Mouse (Mus musculus) layer of hippocampus, postnatal 14 days (tissue): ENCODE data around the gene Slc5a7. TPM values are rescaled to one million over a fixed set of nuclear protein-coding genes. Genes with fewer than 3 reads are reported as not detected.
A peak's percentile ranks its signal among the peaks of the same experiment; 100 is the strongest.

ENCODE experiments used
- DNase-seq, 2 experiments: peaks; one replicate each; pipeline ENCODE4 v3.0.0; 2021 to 2022; ENCODE audit warnings: low spot score in 2 of 2, mixed read lengths in 1 of 2
- long read RNA-seq, 2 experiments: library from polyadenylated mRNA; stranded (forward); transcript quantifications; one replicate each; pipeline ENCODE4 v2.0.0; 2021
- total RNA-seq, 2 experiments: library from RNA; stranded (reverse); gene quantifications; 2 replicates each; pipeline ENCODE4 v1.2.3; 2021

The Slc5a7 gene
- total RNA-seq: 1 to 10 TPM in 1 of 2 experiments, under 1 TPM in 1; 0.81 to 1.0 TPM
- long read RNA-seq, experiment 1: 0 reads
- long read RNA-seq, experiment 2, partial matches to known transcripts: 2 of 3 reads
- long read RNA-seq, experiment 2, other reads (novel, unspliced or antisense): 1 of 3 reads

DNA sequence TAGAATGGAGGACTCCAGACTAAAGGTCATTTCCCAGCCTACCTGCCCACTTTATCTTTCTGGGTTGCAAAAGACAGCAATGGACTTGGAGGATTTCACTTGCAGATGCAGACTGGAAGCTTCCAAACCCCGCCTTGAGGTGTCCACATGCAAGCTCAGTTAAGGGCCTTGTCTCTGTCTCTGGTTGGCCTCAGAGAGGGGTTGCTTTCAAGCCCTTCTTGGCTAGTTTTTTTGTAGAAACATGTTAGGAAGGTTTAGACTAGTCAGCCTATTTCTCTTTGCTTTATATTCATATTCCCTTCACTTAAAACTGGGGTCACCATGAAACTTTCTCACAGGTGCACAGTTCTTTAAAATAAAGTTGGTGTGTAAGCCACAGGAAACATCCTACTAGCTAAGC, at the start of gene Slc5a7:
Gene Slc5a7, minus strand, starts transcription at position 101 of the 400 bp plus-strand sequence.
- no peak for DNase-seq

DNA sequence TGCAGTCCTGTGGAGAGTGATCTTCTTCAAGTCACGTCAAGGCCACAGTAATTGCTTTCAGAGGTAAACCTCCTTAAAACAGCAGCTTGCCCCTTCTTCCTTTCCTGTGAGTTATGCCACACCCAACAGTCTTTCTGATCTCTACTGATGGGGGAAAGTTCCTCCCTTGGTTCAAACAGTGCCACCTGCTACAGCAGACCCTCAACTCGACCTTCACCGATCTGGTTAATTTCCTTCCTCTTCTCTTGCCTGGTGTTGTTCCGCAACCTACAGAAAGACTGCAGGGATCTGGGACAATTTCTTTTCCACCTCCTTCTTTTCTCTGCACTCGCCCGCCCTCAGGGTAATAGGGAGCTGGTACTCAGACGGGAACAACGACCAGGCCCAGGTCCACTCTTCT, 48.8 kb upstream of the Slc5a7 start:
- DNase-seq: no peak

DNA sequence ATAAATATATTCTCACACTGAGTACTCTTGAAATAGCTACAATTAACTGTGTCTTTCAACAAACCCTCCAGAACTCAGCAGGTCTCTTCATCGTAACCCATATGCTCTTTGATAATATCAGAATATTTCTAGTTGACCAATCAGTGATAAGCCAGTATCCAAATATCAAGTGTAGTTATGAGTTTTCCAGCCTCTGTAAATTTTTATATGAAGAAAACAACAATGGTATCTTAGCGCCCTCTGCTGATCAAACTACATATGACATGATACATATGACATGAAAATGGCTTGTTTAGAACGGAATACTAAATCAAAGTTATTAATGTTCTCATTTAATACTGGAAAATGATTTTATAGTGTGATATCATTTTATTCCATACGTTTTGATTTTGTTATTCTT, 44.6 kb upstream of the Slc5a7 start:
- DNase-seq: peak in 1 of 2 experiments; percentile 50

DNA sequence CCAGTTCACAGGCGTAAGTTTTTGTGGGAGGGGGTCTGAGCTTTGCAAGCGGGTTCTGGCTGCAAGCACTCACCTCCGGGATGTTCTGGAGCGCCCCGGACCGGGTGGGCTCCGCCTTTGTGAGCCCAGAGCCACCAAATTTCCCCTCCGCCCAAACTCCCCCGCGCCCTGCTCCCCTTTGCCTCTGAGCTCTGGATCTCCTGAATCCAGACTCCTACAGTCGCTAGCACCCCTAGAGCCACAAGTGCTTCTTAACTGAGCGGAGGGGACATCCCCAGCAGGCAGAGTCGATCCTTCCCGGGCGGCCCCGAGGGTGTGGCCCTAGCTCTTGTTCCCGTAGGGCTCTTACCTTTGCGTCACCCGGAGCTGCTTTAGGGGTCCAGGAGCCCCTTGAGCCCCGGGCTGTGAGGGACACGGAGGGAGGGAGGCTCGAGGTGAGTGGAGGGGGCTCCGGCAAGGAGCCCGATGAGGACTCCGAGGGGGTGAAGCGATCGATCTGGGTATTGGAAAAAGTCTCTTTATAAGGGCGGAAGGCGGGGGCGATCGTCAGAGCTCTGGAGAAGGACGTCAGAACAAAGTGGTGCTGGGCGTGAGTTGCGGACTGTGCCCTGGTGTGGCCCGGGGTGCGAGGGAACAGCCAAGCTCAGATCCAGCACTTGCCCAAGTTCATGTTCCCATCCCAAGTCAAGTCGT, 456 bp downstream of the Slc5a7 start:
- DNase-seq: peak in 1 of 2 experiments; percentile 1

DNA sequence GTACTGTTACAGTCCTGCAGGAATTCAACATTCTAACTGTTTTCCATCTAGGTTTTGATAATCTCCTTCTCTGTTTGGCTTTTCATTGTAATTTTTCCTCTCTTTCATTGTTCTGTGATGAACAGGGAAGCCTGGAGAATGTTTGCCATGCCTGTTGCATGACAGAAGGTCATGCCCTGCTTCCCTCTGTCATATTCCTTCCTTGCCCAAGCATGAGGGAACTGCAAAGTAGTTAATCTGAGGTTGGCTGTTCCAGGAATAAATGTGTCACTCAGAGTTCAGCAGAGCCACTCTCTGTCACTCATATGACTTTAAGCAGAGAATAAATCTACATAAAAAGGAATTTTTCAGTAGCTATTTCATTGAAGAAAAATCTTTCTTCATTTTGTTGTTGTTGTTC, 48.1 kb downstream of the Slc5a7 start:
- DNase-seq: no peak

DNA sequence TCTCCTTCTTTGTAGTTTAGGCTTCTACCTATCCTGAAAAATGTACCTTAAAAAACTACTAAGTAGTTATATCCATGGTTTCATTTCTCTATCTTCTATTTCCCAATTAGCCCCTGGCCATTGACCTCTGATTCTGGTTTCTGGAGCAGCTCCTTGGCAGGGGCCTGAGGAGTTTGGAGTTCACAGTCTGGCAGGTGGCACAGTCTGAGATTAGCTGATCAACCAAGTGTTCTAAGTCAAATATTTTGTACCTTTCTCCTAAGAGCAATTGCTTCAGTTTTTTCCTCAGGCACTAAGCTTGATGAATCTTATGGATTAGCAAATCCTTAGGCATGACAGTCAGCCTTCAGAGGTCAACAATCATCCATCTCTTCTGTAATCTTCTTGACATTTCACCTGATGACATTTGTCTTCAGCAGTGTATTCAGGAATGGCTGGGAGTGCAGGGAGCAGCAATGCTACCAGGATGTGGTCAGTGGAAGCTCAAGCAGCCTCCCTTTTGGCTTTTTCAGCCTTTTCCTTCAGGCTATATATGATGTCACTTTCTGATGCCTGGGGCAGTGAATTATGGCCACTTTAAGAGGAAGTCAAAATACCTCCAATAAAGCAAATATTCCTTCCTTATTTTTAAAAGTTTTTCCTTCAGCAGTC, 55.1 kb downstream of the Slc5a7 start:
- DNase-seq: no peak

DNA sequence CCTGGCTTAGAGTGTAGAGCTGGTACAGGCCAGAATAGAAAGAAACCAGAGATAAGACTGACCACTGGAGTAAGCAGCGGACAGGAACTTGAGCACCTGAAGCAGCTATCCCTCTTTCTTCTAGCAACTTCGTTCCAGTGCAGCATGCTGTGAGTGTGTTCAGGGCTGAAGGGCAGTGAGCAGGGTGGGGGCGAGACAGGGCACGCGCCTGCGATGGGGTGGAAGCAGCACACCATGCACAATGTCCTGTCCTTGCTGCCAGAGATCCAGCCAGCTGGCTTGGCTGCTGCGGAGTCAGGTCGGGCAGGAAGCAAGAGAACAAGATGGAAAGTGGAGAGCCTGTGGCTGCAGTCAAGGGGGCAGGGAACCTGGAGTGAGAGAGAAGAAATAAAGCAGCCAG, 59.4 kb downstream of the Slc5a7 start:
- no peak for DNase-seq
